Mouse (Mus musculus): ENCODE data around the gene Itgb6.

Gene Itgb6

DNA sequence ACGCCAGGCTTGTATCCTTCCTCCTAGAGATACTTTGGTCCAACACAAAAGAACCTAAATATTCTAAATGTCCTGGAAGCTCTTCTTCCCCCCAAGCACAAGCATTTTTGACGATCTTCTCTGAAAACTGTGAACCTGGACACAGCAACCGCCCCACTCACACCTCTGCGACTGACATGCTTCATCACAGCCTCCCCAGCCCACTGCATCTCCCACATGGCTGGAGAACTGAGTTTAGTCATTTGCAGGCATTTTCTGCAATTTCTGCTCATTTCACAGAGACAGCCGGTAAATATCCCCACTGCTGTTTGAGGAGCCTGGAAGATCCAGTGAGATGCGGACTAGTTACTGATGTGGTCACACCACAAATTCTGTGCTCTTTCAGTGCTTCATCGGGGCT, 107.7 kb downstream of the Itgb6 start:
- peak in 1 of 2 experiments; percentile 24 for DNase-seq (ENCODE audit: low spot score in 2 of 2)

DNA sequence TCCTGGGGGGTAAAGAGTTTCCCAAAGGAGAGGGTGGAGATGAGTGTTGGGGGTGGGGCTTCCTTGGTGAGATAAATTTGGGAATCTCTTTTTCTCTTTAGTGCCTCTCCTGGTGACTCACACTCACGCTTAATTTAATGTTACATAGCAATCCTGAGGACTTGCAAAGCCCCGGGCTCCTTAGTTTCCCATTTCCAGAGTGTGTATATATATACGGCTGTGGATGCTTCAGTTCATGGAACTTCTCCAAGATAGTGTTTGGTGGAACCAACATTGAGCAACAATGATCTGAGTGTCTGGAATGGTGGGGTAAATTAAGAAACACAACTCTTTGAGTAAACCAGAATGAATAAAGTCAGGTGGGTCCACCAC, 108.6 kb downstream of the Itgb6 start:
- DNase-seq (ENCODE audit: low spot score in 2 of 2), result no peak

DNA sequence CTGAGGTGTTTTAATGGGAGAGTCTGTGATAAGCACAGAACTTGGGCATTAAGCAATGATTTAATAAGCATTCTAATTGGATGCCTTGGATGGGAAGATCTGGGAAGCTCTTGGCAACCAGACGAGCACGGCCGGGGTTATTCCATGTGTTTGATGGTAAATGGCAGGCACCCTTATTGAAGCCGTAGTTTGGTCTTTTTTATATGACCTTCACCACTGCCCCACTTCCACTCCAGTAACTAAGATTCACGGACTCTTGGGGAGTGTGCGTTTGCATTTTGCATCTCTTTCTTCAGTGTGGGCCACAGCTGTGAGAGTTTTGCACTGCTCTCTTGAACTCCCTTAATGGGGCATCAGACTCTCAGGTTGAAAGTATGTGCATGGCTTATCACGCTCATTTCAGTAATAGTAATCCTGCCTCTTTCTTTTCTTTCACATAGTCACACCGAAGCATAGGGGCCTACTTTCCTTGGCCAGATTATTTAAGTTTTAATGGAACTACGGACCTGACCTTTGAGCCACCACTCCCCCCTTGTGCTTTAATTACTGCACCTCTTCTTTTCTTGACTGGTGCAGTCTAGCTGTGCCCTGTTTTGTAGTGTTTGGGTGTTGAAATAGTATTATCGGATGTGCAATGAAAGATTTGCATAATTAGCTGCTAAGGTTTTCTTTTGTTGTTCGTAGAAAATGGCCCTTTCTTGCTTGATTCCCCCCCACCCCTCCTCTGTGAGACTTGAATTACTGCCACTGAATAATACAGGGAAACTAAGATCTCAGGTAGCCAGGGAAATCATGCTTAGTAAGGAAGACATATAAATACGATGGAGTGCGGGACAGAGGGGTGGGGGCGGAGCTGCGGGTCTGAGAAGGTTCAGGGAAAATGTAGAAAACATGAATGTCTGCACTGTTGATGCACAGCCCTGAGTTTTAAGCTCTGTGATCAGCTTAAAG, 109.3 kb downstream of the Itgb6 start:
- no peak for DNase-seq (ENCODE audit: low spot score in 2 of 2)

DNA sequence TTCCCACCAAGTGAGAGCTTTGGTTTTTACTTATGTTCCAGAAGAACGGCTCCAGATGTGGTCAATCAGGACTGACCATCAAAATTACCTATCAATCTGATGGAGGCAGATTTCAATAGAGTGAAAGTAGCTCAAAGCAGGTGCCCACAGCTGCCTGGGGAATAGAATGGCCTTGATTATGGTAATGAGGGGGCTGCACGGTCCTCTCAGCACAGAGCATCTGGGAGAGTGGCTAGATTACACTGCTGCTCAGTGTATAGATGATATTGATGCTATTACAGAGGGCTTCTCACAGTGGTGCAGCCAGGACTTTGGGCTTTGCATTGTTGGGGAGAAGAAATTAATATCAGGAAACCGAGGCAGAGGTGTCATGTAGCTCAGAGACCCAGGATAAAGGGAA, 110.8 kb downstream of the Itgb6 start:
- no peak for DNase-seq (ENCODE audit: low spot score in 2 of 2)

DNA sequence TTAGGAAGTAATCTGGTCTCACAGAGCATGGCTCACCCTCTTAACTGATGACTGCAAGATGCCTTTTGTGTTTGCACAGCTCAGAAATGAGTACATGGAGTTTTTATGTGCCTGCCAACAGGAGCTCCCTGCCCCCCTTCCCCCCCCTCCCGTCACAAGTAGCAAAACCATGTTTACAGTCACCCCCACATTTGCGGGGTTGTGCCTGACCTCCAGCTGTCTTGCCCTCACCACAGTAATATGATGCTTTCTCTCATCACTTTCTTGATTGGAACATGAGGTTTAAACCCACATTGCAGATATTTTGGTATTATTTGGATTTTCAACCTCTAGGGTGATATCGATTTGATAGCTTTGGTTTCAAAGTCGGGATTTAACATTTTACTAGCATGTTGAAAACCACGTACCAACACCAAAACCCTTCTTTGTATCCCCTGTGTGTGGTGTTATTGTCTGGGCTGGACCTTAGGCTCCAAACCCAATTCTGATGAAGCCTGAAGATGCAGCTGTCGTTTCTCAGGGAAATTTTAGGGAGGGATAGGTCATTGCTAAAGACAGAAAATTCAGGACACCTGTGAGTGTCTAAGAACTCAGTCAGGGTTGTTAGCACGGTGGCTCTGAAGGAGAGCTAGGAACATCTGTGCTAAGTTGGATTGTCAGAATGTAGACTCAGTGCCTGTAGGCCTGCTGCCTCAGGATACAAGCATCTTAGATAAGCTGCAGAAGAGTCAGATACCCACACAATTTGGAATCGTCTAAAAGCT, 112.8 kb downstream of the Itgb6 start:
- no peak for DNase-seq (ENCODE audit: low spot score in 2 of 2)

DNA sequence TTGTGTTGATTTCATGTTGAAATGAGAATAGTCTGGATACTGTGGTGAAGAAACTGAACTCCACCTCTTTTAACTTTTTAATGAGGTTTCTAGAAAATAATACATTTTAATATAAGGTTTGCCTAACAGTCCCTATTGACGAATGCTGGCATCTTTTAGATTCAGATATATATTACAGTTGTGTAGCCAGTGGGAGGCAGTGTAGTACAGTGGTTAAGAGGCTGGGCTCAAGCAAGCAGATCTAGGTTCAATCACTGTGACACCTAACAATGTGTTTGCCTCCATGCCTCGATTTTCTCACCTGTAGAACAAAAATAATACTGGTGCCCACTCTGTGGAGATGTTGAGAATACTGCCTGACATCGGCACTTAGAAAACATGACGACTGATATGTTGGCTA, 114.5 kb downstream of the Itgb6 start:
- no peak for DNase-seq (ENCODE audit: low spot score in 2 of 2)

DNA sequence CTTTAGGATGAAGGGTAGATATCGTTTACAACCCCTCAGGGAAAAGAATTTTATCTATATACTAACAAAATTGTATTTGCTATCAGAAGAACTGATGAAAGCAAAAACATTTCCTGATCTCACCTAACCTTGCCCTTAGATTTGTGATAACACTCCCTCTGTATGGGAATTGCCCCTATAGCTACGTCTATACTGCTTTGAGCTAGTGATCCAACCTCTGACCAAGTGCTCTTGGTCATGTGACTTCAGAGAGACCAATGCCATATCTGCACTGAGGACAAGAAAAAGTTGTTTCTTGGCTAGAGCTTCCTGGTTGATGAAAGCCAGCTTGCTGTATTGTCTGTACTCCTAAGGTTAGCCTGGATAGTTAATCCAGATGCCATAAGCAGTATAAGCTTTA, 121.1 kb downstream of the Itgb6 start:
- no peak for DNase-seq (ENCODE audit: low spot score in 2 of 2)

DNA sequence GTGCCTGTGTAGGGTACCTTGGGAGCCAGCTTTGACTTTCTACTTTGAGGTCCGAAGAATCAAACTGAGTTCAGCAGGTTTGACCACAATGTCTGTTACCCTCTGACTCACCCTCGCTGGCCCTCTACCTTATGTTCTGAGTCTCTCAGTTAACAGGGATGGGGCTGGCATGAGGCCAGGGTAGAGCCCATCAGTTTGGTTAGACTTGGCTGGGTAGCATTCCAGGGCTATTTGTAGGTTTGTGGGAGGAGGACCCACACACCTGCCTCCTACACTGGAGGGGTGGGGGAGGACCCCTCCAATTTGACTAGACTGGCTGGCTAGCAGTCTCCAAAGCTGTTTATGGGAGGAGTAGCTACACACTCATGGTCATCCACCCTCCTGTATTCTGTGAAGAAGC, 121.6 kb downstream of the Itgb6 start:
- DNase-seq (ENCODE audit: low spot score in 2 of 2), result no peak

DNA sequence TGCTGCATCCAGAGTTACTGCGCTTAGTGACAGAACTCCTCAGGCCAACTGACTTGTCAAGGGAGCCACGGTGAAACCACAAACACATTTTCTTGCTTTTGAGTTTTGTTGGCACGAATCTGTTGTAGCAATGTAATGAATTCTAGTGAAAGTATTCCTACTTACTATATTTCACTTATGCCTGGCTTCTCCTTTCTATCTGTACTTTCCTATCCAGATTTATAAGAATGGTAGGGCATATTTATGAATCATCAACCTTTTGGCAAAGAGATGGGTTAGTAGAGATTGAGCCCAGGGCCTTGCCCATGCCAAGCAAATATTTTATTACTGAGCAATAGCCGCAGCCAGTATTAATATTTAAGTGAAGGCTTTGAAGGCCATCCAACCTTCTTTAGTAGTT, 139.0 kb downstream of the Itgb6 start:
- DNase-seq (ENCODE audit: low spot score in 2 of 2), result no peak

DNA sequence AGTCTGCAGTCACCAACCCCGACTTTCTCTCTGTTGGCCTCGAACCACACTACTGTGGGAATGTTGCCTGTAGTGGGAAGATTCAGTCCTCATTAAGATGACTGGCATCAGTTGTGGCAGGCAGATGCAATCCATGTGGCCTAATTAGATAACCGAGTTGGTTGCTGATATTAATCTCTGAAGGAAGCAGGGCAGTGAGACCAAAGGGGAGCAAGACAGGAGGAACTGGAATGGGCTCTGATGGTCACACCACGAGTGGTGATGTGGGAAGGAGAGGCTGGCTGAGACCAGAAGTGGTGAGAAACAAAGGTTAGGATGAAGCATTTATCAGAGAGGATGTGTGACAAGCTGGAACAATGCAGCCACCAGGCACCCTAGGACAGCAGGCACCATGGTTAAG, 167.9 kb downstream of the Itgb6 start:
- DNase-seq (ENCODE audit: low spot score in 2 of 2), result no peak

DNA sequence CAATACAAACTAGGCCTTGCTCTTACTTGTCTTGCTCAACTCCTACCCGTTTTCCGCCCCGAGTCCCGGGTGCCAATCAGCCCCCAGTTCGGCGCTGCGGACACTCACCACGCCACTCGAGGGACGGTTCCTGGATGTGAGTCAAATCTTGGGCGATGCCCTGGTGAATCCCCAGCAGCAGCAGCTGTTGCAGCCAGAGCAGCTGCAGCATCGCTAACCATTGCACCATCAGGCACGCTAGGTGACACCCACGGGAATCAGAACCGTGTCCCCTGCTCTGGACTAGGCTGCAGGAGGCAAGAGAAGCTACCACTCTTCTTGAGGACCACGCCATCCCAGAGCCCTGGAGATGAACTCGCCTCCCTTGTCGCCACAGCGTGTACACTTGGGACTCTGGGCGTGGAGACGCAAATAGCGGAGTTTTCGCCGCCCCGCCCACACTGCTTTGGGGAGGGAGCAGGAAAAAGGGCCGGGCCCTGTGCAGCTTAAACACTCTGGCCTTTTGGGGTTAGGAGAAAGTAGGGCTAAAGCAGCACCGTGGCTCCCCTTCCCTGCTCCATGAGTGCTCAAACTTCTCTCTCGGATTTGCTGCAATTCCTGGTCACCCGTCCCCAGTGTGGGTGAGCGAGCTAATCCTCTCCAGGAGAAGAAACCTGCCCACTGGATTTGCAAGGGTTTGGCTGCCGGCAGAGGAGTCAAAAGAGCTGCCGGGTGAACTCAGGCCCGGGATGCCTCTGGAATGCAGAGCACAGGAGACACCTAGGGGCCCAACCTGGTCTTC, 169.4 kb downstream of the Itgb6 start, which contains the start of gene Pla2r1:
Gene Pla2r1, minus strand, starts transcription at position 407 of the 781 bp plus-strand sequence.
- no peak for DNase-seq (ENCODE audit: low spot score in 2 of 2)

DNA sequence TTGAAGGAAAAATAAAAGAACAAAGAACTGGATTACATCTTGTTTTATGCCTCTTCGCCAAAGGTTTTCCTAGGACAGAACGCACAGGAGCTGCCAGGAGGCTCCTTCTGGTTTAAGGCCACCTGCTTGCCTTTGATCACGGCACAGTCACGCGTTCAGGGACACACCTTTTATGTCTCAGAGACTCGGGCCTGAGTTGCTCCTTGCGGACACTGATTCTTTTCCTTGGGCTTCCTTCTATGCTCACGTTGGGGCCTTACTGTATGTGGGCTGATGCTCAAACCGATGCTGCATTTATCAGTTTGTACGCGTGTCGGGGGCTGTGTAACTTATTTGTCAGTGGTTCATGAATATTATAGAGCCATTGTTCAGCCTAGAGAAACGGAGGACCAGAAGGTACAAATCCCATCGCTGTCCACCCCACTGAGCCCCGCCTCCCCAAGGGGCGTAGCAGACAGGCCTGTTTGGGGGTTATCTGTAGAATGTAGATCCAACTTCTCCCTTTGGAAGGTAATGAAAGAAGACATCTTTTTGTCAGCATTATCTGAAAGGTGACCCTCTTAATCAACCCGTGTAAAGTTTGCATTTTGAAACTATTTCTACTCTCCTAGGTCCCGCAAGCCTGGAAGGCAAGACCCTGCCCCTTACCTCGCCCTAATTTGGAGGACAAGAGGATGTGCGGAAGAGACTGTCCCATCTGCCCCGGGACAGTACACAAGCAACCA, 170.1 kb downstream of the Itgb6 start:
- DNase-seq (ENCODE audit: low spot score in 2 of 2), result no peak

DNA sequence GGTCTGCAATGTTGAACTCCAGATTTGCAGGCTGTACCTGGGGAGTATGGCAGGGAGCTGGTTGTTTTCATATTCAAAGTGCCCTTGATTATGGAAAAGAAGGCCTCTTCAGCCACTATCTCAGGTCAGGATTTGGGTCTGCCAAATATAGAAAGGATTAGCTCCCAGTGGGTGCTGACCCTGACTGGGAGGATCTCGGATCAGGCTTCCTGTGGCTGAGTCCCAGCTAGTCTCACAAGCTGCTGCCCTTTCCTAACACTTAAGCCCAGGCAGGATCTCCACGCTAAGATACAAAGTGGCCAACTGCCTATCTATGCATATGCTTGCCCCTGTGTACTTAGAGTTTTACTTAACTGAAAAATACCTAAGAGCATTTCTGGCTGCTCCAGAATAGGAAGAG, 170.8 kb downstream of the Itgb6 start:
- DNase-seq (ENCODE audit: low spot score in 2 of 2), result no peak

DNA sequence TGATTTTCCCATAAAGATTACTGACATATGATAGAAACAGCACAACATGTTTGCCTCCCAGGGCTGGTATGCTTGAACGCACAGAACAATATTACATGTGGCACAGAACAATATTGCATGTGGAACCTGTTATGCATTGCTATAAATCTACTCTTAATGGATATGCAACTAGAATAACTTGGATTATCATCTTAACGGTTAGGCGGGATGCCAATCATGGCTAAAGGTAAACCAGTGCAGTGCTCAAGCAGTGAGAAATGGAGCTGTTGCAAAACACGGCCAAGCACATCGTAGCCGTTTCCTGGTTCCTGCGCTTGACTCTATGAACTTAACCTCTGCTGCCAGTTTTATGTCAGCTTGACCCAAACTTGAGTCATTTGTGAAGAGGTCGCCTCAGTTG, 171.9 kb downstream of the Itgb6 start:
- DNase-seq (ENCODE audit: low spot score in 2 of 2), result no peak

DNA sequence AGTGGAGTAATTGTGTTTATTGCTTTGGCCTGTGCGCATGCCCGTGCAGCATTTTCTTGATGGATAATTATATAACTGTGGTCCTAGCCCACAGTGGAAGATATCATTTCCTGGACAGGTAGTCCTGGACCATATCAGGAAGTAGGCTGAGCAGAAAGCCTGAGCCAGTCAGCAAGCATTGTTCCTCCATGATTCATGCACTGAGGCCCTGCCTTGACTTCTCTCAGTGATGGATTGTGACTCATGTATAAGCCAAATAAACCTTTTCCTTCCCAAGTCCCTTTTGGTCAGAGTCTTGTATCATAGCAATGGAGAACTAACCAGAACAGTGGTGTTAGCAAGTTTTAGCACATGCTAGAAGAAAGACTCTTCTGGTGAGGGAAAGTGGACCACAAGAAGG, 172.6 kb downstream of the Itgb6 start:
- DNase-seq (ENCODE audit: low spot score in 2 of 2), result no peak
